Mouse (Mus musculus): ENCODE results near the gene Olfr169.
"Not testable (repeated sequence)": the region's sequence is repeated elsewhere in the genome, so short reads cannot be mapped to it uniquely, and the experiment has no call there.

The Olfr169 gene

DNA sequence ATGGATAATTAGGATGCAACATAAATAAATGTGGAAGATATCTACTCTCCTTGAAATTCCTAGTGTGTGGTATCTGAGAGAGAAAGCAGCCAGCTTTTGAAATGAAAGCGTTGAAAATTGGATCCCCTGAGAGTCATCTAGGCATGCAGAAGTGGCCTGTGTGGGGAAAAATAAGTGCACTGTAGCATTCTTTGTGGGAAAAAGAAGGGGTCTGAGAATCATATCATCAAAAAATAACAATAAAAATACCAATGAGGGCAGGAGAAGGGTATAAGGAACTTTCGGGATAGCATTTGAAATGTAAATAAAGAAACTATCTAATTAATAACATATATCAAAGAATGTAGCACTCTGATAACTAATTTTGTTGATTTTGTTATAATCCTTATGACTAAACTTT, at the start of gene Olfr169:
TSS of gene Olfr169 (minus strand) at position 101 of the 400 bp plus-strand sequence.
- ATAC-seq (ENCODE audit: insufficient number of reproducible peaks, low FRiP score, low TSS enrichment): not testable (repeated sequence)

DNA sequence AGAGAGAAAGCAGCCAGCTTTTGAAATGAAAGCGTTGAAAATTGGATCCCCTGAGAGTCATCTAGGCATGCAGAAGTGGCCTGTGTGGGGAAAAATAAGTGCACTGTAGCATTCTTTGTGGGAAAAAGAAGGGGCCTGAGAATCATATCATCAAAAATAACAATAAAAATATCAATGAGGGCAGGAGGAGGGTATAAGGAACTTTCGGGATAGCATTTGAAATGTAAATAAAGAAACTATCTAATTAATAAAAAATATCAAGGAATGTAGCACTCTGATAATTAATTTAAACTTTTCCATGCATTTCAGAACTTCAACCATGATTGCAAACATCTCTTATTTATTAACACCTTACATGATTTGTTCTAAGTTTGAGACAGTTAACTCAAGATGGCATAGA, 40.2 kb upstream of the Olfr169 start, which contains the start of gene Olfr170:
TSS of gene Olfr170 (minus strand) at position 101 of the 400 bp plus-strand sequence.
- not testable (repeated sequence) for ATAC-seq (ENCODE audit: insufficient number of reproducible peaks, low FRiP score, low TSS enrichment)

DNA sequence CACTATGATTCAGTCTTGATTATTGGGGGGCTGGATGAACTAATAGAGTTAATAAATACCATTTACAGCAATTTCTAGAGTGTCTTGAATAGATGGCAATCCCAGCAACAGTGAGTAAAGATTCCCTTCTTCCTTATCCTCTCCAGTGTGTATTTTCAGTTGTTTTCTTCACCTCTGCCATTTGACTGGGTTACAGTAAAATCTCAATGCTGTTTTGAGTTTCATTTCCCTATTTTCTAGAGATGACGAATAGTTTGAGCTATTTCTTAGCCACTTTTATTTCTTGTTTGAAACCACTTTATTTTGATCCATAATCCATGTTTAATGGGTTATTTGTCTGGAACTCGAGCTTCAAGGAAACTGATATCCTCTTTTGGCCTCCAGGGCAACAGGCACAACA, 31.6 kb upstream of the Olfr169 start:
- ATAC-seq (ENCODE audit: insufficient number of reproducible peaks, low FRiP score, low TSS enrichment): no peak

DNA sequence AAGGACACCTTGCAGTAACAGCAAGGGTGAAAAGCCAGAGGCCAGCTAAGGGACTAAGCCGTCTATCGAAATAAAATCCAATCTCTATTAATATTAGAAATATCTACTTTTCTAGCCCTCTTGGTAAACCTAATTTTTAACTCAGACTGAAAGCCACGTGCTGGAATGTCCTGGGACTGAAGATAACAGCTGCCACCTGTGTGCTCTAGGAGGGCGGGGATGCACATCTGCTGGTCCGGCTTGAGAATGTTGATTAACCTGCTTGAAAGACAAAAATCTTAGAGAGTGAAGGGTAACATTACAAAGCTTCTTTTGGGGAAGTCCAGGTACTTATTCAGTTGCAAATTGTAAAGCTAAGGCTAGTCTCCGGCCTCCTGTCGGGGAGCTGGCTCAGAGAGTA, 18.2 kb downstream of the Olfr169 start:
- not testable (repeated sequence) for ATAC-seq (ENCODE audit: insufficient number of reproducible peaks, low FRiP score, low TSS enrichment)

DNA sequence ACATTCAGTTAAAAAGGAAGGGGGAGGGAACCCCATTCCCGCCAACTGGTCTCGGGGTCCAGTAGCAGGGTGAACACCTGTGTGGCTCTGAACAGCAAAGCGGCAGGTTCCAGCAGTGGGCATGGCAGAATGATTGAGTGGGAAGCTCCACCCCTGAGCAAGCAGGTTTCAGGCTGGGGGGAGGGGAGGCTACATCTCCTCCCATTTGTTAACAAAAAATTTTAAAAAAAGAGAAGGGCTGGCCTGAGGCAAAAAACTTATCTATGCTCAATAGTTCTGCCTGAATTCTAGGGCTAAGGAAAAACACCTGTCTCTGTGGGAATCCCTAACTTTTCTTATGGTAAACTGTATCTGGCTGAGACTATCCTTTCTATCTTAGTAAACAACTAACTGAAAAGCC, 19.4 kb downstream of the Olfr169 start:
- not testable (repeated sequence) for ATAC-seq (ENCODE audit: insufficient number of reproducible peaks, low FRiP score, low TSS enrichment)

DNA sequence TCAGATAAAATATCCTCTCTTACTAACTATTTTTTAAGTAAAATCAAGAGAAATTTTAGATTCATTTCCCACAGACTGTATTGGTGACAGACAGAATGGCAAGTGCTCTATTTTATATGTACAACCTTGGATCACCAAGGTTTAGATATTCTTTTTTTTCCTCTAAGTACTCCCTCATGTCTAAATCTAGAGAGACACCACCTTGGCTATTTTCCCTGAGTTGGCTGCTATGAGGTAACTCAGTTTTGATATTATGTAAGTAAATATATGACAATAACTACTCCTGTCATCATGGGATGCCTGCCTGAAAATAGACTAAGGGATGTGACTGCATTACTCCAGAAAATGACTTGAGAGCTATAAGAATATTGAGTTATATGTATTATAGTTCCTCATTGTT, 36.2 kb downstream of the Olfr169 start, which contains the start of gene Olfr168:
TSS of gene Olfr168 (minus strand) at position 101 of the 400 bp plus-strand sequence.
- ATAC-seq (ENCODE audit: insufficient number of reproducible peaks, low FRiP score, low TSS enrichment): no peak

DNA sequence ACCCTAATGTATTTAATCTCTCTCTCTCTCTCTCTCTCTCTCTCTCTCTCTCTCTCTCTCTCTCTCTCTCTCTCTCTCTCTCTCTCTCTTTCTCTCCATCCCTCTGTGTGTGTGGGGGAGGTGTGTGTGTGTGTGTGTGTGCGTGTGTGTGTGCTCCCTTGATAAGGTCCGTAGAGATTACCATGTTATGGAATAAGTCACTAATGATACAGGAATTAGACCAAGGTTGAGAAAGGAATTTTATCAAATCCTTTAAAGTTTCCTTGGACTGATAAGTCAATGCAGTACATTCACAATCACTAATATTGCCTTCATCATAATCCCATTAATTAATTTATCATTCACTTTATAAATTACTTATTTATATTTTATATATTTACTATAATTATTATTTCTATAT, 49.4 kb downstream of the Olfr169 start, which contains the start of gene Olfr167:
TSS of gene Olfr167 (minus strand) at position 101 of the 400 bp plus-strand sequence.
- no peak for ATAC-seq (ENCODE audit: insufficient number of reproducible peaks, low FRiP score, low TSS enrichment)
